Mouse (Mus musculus) gastrocnemius, postnatal 4 days (tissue): ENCODE measurements around the gene Myh9. TPM values are rescaled to one million over a fixed set of nuclear protein-coding genes. Genes with fewer than 3 reads are reported as not detected.
A peak's percentile ranks its signal among the peaks of the same experiment; 100 is the strongest.
"Not testable (repeated sequence)": the region's sequence is repeated elsewhere in the genome, so short reads cannot be mapped to it uniquely, and the experiment has no call there.

ENCODE experiments used
- DNase-seq, 2 experiments: peaks; one replicate each; pipeline ENCODE4 v3.0.0; 2021 to 2022; ENCODE audit warnings: low spot score in 2 of 2, mixed read lengths in 2 of 2
- total RNA-seq, 2 experiments: library from RNA; stranded (reverse); gene quantifications; 2 replicates each; pipeline ENCODE4 v1.2.3; 2021

Gene Myh9
- total RNA-seq, 2 experiments from 2014 or later, result 171 to 187 TPM

- DNase-seq, result no peak
Measured at GRCm38 (mm10) chr15:77844955-77845635, 3.1 kb upstream of the Myh9 start.

GRCm38 (mm10) chr15:77844048-77844447 lies 2.1 kb upstream of the Myh9 start:
- DNase-seq, result no peak

- not testable (repeated sequence) for DNase-seq
Measured at GRCm38 (mm10) chr15:77843494-77844041, 1.6 kb upstream of the Myh9 start.

- no peak for DNase-seq
Measured at GRCm38 (mm10) chr15:77843046-77843445, 1.1 kb upstream of the Myh9 start.

- DNase-seq, result peak; percentile 57 to 73
Measured at GRCm38 (mm10) chr15:77841361-77842046, 471 bp downstream of the Myh9 start.

- DNase-seq, result no peak
Measured at GRCm38 (mm10) chr15:77840450-77841360, 1.3 kb downstream of the Myh9 start.

DNA sequence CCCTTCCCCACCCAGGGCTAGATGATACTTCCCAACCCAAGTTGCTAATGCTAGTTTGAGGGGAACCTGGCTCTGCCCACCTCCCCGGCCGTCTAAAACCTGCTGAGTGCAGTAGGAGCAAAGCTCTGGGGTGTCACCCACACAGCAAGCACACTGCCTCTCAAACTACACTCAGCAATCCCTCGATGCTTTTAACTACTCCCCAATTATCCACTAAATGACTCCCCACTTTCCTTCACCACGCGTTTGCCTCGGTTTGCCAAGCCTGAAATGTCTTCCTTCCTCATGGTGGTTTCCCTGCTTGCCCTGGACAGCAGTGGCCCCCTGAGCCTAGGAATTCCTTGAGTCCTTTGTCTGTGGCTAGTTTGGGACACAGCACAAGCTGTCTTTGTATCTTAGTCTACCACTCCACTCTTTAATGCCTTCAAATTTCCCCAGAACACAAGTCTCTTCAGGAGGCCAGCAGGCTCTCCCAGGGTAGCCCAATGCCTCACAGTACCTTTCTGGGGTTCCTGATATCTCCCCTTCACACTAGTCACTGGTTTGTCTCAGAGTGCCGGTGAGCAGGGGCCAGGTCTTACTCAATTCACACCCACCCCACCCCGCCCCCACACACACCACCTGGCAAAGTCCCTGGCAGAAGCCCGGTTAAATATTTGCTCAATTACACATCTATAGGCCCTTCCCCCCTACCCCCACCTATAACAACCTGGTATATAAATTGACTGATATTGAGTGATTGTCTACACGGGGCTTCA lies 2.3 kb downstream of the Myh9 start:
- no peak for DNase-seq

GRCm38 (mm10) chr15:77838530-77839387 lies 3.2 kb downstream of the Myh9 start:
- DNase-seq, result no peak

- DNase-seq, result no peak
Measured at GRCm38 (mm10) chr15:77837444-77838117, 4.4 kb downstream of the Myh9 start.

- no peak for DNase-seq
Measured at GRCm38 (mm10) chr15:77836692-77837443, 5.1 kb downstream of the Myh9 start.

DNA sequence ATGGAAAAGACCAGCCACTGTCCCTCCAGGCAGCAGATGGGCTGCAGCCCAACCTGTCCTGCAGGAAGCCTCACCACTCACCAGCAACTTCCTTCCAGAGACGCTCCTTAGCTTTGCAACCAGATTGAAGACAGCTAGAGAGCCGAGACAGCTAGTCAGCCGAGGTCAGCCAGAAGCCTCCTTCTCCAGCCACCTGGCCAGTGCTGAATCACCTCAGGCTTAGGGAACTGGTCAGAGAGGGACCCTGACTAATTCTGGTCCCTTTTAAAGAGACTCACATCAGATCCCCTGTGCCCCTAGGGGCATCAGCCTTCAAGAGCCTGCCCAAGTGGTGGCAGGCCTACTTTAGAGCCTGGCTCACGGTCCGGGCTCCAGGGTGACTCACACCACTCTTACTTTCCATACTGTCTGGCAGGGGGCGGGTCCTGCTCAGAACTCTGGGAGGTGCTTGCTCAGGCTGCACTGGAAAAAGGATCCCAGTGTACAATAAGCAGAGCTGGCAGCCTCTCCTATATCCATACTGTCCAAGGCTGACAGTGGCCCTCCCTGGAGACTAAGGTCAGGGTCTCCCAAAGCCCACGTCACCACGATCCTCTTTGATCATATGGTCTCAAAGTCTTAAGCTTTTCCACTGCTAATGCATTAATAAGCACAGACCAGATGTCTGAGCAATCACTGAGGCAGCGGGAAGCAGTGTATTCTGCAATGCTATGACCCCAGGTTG lies 5.9 kb downstream of the Myh9 start:
- peak in 1 of 2 experiments; percentile 32 for DNase-seq

GRCm38 (mm10) chr15:77834336-77835268 lies 7.4 kb downstream of the Myh9 start:
- no peak for DNase-seq

DNA sequence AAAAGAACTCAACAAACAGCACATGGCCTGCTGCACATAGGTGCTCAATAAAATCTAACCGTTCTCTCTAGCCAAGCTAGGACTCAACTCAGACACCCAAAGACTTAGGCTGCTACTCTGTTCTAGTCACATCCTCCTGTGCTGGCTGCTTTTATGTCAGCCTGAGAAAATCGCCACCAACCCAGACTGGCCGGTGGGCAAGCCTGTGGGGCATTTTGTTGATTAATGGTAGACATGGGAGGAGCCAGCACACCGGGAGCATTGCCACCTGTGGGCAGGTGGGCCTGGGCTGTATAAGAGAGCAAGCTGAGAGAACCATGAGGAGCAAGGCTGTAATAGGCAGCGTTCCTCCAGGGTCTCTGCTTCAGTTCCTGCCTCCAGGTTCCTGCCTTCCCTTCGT lies 8.2 kb downstream of the Myh9 start:
- DNase-seq, result no peak

GRCm38 (mm10) chr15:77833083-77833482 lies 8.9 kb downstream of the Myh9 start:
- DNase-seq, result no peak

DNA sequence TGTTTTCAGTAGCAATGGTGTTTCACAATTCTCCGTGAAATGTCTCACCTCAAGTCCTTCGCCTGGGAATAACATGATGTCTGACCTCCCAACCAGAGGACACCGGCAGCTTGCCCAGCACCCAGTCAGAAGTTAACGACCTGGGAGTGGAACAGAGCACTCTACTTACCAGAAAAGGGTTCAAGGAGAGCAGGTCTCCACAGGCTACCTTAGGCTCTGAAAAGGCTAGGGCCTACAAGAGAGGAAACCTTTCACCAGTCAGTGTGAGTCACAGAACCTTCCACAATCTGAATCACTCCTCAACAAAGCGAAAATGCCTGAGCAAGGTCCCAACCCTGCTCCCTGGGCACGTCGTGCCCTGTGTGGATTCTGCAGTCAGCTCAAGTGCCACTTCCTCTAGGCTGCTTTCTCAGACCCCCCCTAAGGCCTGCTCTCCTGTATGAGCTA lies 9.5 kb downstream of the Myh9 start:
- no peak for DNase-seq

DNA sequence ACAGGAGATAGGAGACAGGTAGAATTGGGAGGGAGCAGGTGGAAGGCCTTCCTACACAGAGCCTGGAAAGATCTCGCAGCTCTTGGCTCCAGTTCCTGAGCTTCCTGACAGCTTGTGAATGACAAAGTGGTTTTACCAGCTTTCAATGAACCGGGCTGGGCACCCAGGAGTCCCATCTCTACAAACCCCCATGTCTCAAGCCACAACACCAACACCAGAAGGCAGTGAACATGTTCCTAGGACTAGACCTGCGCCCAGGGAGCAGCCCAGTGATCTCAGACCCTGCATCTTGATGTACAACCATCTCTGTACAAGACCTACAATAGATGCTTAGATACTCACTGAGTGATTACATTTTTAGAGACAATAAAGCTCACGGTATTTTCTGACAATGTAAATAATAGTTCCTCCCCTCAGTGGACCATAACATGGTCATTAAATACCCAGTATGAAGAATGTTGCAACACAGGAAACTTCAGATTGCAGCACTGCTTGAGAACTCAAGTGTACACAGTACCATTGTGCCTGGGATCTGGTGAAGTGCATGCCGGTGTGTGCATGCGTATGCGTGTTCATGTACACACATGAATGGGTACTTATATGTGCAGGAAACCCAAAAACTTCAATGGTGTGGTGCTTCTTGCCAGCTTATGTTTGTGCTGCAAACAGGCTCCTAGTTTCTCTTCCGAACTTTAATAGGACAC lies 10.1 kb downstream of the Myh9 start:
- no peak for DNase-seq
